Mouse (Mus musculus) lung, postnatal 4 days (tissue): ENCODE measurements at regions not wholly inside any gene's neighbourhood (a gene's known extent, or its start where the extent isn't known, plus 50 kb on each side); places are given as distances from the start of the nearest gene placed in this dataset.
A peak's percentile ranks its signal among the peaks of the same experiment; 100 is the strongest.
"Not testable (repeated sequence)": the region's sequence is repeated elsewhere in the genome, so short reads cannot be mapped to it uniquely, and the experiment has no call there.

Source experiments
- DNase-seq, 2 experiments: peaks; one replicate each; pipeline ENCODE4 v3.0.0; 2021

DNA sequence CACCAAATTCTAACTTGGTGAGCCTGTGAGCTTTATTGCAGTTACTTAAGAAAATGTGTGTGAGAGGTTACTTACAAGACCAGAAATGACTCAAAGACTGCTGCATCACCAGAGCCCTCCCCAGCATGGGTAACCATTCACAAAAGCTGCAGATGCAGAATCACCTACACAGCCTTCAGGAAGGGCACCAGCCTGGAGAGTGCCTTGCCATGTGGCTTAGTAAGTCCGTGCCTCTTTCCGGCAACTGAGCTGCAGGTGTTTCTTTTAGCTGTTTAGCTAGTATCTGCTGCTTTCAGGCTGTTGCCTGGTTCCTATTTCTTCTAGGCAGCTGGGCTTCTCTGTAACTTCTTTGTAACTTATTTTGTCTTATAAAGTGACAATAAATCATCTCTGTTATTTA, 213.2 kb upstream of the Stxbp6 start:
- DNase-seq: no peak

DNA sequence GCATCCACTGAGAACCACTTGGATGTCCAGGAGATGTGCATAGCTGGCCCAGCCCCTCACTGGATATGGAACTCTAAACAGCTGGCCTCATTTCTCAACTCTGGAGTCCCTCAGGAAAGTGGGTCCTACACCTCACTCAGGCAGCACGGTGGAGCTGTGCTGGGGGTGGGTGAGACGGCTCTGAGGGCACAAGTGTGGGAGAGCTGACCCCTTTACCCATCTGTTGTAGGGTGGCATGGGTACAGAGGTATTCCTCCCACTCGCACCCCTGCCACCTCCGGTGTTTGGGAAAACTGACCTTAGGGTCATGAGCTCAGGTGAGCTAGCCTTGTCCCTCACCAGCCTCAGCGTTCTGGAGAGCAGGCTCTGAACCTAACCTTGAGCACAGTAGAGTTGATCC, 181.8 kb upstream of the Stxbp6 start:
- no peak for DNase-seq

DNA sequence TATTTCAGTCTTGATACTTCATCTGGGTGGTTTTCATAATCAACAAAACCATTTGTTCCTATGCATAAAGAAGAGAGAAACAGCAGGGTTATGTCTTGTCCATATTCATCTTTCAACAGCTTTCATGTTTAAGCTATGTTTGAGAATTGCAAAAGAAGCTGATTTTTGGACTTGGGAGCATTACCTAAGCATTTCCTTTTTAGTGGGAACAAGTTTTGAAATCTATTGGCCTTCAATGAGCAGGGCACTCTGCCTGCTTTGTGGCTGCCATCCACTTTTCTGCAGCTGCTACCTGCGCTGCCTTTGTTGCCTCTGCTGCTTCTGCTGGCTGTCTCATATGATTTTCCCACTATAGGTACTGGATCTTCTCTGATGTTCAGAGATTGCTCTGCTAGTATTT, 136.6 kb upstream of the Stxbp6 start:
- DNase-seq: peak in 1 of 2 experiments; percentile 20

DNA sequence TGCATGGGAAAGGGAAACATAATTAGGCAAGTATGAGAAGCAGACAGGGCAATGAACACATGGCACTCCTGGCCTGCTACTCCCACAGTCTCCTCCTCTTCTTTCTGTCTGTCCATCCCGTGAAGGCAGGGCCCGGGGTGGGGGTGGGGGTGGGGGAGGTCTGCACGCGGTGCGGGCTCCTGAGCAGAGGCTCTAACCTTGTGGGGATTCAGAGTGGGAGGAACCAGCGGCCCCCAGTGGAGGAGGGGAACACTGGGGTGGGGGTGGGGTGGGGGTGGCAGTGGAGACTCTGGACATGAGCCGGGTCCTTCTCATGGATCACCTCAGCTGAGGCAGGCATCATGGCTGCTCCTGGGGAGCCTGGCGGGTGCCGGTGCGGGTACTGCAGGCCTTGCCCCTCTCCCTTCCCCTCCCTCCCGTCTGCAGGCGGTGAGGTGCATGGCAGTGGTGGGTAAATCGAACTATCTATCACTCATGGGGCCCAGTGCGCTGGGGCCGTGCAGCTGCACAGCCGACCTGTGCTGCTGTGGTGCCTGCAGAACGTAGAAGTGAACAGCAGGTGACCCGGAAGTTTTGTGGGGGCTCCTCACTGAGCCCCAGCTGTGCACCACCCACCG, 120.9 kb upstream of the Stxbp6 start:
- DNase-seq: no peak

DNA sequence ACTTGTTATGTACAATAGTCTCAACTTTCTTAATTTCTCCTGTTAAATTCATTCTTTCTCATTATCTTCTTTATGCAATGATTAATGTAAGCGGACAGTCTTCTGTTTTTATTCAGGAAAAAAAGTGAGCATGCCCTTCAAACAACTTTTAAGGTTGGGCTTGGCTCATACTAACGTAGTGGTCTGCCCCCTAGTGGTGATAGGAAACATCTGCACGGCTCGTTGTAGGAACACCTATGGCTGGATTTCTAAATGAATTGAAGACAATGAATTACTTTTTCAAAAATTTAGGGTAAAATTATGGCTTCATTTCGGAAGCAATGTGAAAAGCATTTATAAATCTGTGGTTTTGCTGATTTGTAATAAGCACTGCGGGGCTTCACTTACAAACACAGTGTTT, 112.6 kb upstream of the Stxbp6 start:
- peak in 1 of 2 experiments; percentile 16 for DNase-seq

DNA sequence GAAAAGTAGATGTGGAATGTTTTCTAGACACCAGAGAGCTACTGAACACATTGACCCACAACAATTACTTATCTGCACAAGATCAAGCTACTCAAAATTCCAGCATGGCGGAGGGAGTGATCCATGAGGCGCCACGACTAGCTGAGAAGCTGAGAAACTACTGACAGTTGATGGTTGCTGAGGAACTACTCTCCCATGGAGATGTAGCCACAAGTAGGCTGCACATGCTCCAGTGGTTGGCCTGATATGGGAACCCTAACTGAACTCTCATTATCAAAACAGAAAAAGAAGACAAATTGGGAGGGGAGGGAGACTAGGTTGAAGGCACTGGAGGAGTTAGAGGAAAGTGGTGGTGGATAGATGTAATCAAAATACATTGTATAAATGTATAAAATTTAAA, 110.0 kb upstream of the Stxbp6 start:
- no peak for DNase-seq

DNA sequence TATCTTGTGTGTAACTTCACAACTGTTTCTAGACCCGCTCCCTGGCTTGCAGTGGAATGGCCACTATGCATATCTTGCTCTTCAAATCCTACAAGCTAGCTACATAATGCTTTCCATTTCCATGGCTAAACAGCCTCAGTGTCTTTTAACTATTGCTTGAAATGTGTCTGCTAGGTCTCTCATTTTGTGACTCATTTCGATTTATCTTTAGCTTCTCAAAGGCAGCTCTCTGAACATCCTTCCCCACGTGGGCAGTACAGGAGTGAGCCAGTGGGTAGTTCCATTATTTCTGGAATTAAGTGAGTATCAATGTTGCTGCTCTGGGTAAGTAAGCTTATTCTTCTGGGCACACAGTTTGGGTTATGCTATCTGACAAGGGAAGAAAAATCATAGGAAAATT, 102.9 kb upstream of the Stxbp6 start:
- DNase-seq: no peak

DNA sequence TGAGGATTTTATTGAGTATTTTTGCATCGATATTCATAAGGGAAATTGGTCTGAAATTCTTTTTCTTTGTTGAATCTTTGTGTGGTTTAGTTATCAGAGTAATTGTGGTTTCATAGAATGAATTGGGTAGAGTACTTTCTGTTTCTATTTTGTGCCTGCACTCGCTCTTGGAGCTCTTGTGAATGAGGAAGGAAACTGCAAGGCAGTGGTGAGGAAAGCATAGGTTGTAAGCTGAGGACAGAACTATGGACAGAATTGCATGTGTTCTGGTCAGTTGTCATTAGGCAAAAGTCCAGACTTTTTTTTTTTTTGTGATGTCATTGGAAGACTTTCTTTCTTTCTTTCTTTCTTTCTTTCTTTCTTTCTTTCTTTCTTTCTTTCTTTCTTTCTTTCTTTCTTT, 100.8 kb upstream of the Stxbp6 start:
- not testable (repeated sequence) for DNase-seq

DNA sequence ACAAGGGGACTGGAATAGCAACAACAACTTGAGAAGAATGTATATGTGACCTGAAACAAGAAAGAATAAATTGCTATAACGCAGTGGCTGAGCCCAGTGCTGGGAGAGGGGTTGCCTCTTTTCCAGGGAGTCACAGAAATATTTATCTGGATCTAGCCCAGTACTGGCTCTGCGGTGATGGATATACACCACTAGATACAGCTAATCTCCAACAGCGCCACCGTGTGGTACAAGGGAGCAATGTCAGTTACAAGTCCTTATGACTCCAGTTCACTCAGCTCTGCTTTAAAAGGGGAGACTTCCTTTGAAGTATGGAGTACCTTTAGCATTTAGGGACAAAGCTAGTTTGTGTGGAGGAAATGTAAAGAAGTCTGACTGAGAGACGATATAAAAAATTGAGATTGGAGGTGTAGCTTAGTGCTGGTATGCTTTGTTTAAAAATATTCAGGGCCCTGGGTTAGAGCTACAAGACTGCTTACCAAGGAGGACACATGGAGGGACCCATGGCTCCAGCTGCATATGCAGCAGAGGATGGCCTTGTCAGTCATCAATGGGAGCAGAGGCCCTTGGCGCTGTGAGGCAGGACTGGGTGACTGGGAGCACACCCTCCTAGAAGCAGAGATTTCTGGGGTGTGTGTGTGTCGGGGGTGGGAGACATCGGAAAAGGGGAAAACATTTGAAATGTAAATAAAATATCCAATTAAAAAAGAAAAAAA, 97.6 kb upstream of the Stxbp6 start:
- DNase-seq: peak; percentile 60 to 76

DNA sequence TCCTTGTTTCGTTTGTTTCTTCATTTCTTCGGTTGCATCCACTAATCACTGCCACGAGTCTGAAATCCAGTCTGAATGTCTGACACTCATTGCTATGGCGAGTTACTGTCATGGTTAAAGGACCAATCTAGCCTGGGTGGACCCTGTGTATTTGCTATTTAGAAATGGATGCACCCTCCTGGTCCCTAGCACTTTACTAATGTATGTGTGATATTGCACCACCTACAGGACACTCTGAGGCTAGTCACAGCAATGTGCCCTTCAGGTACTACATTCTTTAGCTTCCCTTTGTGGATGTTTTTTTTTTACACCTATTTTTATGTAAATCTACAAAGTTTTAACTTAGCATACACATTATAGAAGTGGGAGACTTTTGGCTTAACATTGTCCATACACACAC, 87.5 kb upstream of the Stxbp6 start:
- DNase-seq: peak in 1 of 2 experiments; percentile 6

DNA sequence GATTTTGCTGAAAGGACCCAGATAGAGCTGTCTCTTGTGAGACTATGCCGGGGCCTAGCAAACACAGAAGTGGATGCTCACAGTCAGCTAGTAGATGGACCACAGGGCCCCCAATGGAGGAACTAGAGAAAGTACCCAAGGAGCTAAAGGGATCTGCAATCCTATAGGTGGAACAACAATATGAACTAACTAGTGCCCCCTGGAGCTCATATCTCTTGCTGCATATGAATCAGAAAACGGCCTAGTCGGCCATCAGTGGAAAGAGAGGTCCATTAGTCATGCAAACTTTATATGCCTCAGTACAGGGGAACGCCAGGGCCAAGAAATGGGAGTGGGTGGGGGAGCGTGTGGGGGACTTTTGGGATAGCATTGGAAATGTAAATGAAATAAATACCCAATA, 87.1 kb upstream of the Stxbp6 start:
- not testable (repeated sequence) for DNase-seq

DNA sequence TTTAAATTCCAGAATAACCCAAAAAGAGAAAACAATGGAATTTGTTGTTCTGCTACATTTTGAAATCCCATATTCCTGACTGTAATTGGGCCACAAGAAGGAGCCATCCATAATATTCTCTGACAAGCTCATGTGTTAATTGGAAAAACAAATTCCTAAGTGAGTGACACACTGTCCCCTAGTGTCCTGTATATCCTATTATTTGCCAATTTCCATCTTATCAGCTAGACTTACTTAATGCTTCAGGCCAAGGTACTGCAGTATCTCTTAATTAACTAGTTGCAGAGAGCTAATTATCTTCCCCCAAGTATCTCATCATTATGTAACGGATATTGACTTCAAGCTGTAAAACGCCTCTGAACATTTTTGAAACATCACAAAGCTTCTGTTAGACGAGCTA, 84.5 kb upstream of the Stxbp6 start:
- DNase-seq: no peak

DNA sequence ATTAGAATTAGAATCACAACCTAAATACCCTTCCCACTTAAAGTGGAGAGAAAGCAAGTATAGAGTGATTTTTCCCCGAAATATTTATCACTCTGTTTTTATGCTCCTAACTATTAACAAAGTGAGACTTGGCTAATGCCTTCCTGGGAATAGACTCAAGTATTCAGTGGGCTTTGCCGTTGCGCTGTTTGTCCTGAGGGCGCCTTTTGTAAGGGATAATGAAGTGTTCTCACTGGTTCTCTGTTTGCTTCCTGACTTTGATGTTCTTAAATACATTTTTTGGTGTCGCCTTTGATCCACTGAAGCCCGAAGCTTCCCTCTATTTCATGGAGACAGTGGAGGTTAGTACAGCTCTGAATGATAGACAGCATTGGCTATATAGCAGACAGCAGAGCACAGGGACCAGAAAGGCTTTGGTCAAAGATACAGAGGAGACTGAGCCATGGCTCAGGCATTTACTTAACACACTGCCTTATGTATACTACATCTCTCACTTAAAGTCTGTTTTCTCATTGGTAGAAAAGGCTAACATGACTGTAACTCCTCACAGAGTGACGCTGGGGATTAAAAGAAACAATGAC, 63.0 kb upstream of the Stxbp6 start:
- no peak for DNase-seq

DNA sequence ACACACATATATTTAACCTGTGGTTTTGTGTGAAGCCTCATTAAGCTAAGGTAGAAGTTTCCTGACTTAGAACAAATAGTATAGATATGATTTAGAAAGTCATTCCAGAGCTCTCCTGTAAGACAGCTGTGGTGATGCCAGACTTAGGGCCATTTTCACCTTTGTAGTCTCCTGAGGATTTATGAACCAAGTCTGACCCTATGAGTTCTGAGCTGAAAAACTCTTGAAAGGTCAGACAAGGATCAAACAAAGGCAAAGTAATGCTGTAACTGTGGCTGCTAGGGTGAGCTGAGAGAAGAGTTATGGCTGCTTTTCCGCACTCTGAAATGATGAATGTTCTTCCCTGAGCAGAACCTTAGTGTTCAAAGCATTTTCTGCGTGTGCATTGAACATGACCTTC, 58.9 kb upstream of the Stxbp6 start:
- DNase-seq: no peak

DNA sequence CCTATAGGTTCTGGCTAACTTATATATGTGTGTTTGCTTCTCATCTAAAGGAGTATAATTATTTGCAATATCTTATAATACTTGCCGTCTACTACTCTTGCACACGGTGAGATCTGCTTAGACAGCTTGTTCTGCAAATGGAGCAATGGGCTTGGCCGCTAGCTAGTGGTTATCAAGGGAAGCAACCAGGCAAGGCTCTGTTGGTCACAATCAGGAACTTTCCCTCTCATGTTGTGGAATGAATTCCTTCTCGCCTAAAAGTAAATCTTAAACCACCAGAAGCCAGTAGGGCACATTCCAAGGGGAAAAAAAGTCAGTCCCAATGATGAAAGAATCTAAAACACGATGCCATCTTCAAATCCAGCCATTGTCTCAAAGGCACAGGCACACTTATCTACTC, 56.6 kb upstream of the Stxbp6 start:
- no peak for DNase-seq

DNA sequence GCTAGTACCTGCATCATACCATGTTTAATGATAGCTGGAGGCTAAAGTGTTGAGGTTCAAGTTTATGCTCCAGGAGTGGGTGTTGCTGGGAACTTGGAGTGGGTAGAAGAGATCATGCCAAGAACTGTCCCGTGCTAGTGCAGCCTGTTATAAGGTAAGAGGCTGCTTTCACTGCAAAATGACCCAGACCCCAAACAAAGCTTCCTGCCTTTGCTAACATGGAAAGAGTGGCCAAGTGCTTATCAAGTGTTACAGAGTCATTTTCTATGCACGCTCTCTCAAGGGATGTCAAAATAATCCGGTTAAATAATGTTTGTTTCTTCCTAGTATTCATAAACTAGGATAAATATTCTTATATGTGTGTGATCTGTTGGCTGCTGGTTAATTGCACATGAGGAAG, 51.4 kb upstream of the Stxbp6 start:
- DNase-seq: peak; percentile 4 to 28
